Mouse (Mus musculus): ENCODE data around the gene Ttc28.

The Ttc28 gene

GRCm38 (mm10) chr5:111175410-111175809, 295.8 kb downstream of the Ttc28 start:
- DNase-seq (ENCODE audit: low spot score) = no peak

- no peak for DNase-seq (ENCODE audit: low spot score)
Observed at GRCm38 (mm10) chr5:111175842-111176241, 296.2 kb downstream of the Ttc28 start.

GRCm38 (mm10) chr5:111176441-111176840, 296.8 kb downstream of the Ttc28 start:
- DNase-seq (ENCODE audit: low spot score) = no peak

GRCm38 (mm10) chr5:111178324-111179076, 298.9 kb downstream of the Ttc28 start:
- peak; percentile 51 for DNase-seq (ENCODE audit: low spot score)

GRCm38 (mm10) chr5:111179651-111180050, 300.0 kb downstream of the Ttc28 start:
- no peak for DNase-seq (ENCODE audit: low spot score)

GRCm38 (mm10) chr5:111180091-111181053, 300.8 kb downstream of the Ttc28 start:
- DNase-seq (ENCODE audit: low spot score) = no peak

GRCm38 (mm10) chr5:111181204-111181912, 301.8 kb downstream of the Ttc28 start:
- no peak for DNase-seq (ENCODE audit: low spot score)

- DNase-seq (ENCODE audit: low spot score) = peak; percentile 74
Observed at GRCm38 (mm10) chr5:111186600-111186999, 307.0 kb downstream of the Ttc28 start.

- no peak for DNase-seq (ENCODE audit: low spot score)
Observed at GRCm38 (mm10) chr5:111191972-111192371, 312.4 kb downstream of the Ttc28 start.

GRCm38 (mm10) chr5:111194829-111195228, 315.2 kb downstream of the Ttc28 start:
- no peak for DNase-seq (ENCODE audit: low spot score)

GRCm38 (mm10) chr5:111195488-111196485, 316.2 kb downstream of the Ttc28 start:
- DNase-seq (ENCODE audit: low spot score) = no peak

GRCm38 (mm10) chr5:111197727-111198126, 318.1 kb downstream of the Ttc28 start:
- DNase-seq (ENCODE audit: low spot score) = no peak

GRCm38 (mm10) chr5:111200167-111200840, 320.7 kb downstream of the Ttc28 start:
- DNase-seq (ENCODE audit: low spot score) = peak; percentile 44

GRCm38 (mm10) chr5:111200915-111201610, 321.5 kb downstream of the Ttc28 start:
- no peak for DNase-seq (ENCODE audit: low spot score)

GRCm38 (mm10) chr5:111204221-111204620, 324.6 kb downstream of the Ttc28 start:
- no peak for DNase-seq (ENCODE audit: low spot score)

GRCm38 (mm10) chr5:111204976-111205586, 325.5 kb downstream of the Ttc28 start:
- DNase-seq (ENCODE audit: low spot score) = no peak

GRCm38 (mm10) chr5:111205817-111206216, 326.2 kb downstream of the Ttc28 start:
- no peak for DNase-seq (ENCODE audit: low spot score)

GRCm38 (mm10) chr5:111207924-111208659, 328.5 kb downstream of the Ttc28 start:
- peak; percentile 85 for DNase-seq (ENCODE audit: low spot score)

- peak; percentile 81 for DNase-seq (ENCODE audit: low spot score)
Observed at GRCm38 (mm10) chr5:111208660-111208969, 329.0 kb downstream of the Ttc28 start.

Measured in embryo, embryonic 10 days (tissue).